Mouse (Mus musculus): ENCODE measurements at regions not wholly inside any gene's neighbourhood (a gene's known extent, or its start where the extent isn't known, plus 50 kb on each side); places are given as distances from the start of the nearest gene placed in this dataset.

DNA sequence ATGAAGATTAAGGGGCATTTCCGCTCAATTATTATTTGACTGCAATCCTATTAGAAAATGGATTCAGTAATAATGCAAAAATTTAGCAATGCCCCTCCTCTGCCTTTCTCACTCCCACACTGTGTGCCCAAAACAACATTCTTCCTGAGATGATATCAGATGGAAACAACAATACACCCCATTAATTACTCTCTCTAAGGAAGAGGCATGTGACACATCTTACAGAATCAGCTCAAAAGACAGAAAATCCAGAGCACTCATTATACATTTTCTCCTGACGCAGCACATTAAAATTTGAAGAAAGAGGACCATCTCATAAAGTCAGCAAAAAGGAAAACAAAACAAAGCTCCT lies 333.5 kb downstream of the Ppargc1a start:
- H3K9ac ChIP-seq (replicated peaks; ENCODE audit: low read length): no peak overlapping the region
- no peaks in the 10 kb centered on the region for H3K9me3 ChIP-seq (ENCODE audit: low read length)
- no peaks in the 10 kb centered on the region for H3K27me3 ChIP-seq (ENCODE audit: insufficient read depth, low read length)
- no peak overlapping the region for H3K4me3 ChIP-seq (ENCODE audit: low read length)
- no peak overlapping the region for H3K27ac ChIP-seq (ENCODE audit: low read length)
- ATAC-seq (ENCODE audit: low FRiP score, low TSS enrichment): peak; percentile 59; the same call in 1 of the 2 replicates
- H3K36me3 ChIP-seq (ENCODE audit: insufficient read depth, low read length): no peaks in the 10 kb centered on the region
- 0 out of 2 replicates have a peak, but pooled peaks cover 2% of the 10 kb centered on the region for H3K4me1 ChIP-seq (ENCODE audit: insufficient read depth, low read length)
- no peak overlapping the region for H3K4me2 ChIP-seq (replicated peaks; ENCODE audit: low read depth, low read length)
- WGBS: 52% methylated on average over 2 of the region's 2 CpGs

DNA sequence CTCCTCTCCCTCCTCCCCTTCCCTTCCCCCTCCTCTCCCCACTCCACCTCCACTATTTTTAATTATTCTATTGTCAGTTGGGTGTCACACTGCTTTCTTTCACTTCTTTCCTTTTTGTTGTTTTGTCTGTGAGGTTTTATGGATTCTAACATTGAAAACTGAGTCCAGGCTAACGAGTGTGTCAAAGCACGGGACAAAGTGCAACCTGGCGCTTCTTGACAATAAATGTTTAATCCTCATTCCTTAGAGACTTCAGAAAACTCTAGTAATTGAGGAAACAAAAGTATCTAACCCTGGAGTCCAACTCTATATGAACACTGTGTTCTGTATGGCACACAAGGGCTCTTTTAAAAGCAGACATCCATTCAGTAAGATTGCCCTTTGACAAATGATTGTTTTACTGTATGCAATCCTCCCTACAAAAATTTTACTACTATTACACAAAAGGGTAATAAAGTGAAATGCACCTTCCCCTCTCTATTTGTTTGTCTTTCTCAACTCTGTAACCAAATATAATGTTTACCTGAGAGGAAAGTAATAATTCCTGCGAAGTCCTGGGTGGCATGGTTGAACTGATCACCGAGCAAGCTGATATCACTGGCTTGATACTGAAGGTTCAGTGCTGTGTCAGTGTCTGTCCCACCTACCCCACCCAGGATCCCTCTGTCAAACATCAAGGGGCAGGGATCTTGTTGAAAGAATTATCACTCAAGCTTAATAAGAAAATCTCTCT lies 334.1 kb downstream of the Ppargc1a start:
- H3K9ac ChIP-seq (replicated peaks; ENCODE audit: low read length): no peak overlapping the region
- no peaks in the 10 kb centered on the region for H3K36me3 ChIP-seq (ENCODE audit: insufficient read depth, low read length)
- WGBS: 29% methylated on average over 5 of the region's 5 CpGs
- no peak overlapping the region for H3K4me2 ChIP-seq (replicated peaks; ENCODE audit: low read depth, low read length)
- no peaks in the 10 kb centered on the region for H3K9me3 ChIP-seq (ENCODE audit: low read length)
- no peaks in the 10 kb centered on the region for H3K27me3 ChIP-seq (ENCODE audit: insufficient read depth, low read length)
- H3K4me3 ChIP-seq (ENCODE audit: low read length): no peak overlapping the region
- H3K4me1 ChIP-seq (ENCODE audit: insufficient read depth, low read length): 0 out of 2 replicates have a peak, but pooled peaks cover 2% of the 10 kb centered on the region
- peak; percentile 85; the same call in 1 of the 2 replicates for ATAC-seq (ENCODE audit: low FRiP score, low TSS enrichment)
- no peak overlapping the region for H3K27ac ChIP-seq (ENCODE audit: low read length)

- H3K27me3 ChIP-seq (ENCODE audit: insufficient read depth, low read length): no peaks in the 10 kb centered on the region
- no peaks in the 10 kb centered on the region for H3K9me3 ChIP-seq (ENCODE audit: low read length)
- H3K4me3 ChIP-seq (ENCODE audit: low read length): no peak overlapping the region
- no peak overlapping the region for H3K27ac ChIP-seq (ENCODE audit: low read length)
- H3K9ac ChIP-seq (replicated peaks; ENCODE audit: low read length): no peak overlapping the region
- no peaks in the 10 kb centered on the region for H3K36me3 ChIP-seq (ENCODE audit: insufficient read depth, low read length)
- WGBS: 98% methylated on average over 2 of the region's 2 CpGs
- H3K4me1 ChIP-seq (ENCODE audit: insufficient read depth, low read length): 0 out of 2 replicates have a peak, but pooled peaks cover 2% of the 10 kb centered on the region
- no peak for ATAC-seq (ENCODE audit: low FRiP score, low TSS enrichment)
- H3K4me2 ChIP-seq (replicated peaks; ENCODE audit: low read depth, low read length): no peak overlapping the region
Observed at GRCm38 (mm10) chr5:51229806-51230205, 337.7 kb downstream of the Ppargc1a start.

DNA sequence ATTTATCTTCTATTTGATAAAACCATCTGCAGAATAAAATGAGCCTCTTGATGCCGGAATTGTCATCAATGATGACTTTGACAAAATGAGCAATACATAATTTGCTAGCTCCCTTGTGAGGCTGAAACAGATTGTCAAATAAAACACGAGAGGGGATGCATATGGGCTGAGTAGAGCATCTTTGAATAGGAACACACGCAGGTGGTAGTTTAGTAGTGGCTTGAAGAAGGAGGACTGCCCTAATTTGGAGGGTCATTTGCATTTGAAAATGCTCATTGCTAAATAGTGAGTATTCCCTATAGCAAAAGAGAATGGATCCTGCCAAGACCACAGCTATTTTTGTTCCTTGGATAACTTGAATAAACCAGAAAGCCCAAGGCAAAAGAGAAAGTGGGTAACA lies 339.5 kb downstream of the Ppargc1a start:
- no peak overlapping the region for H3K9ac ChIP-seq (replicated peaks; ENCODE audit: low read length)
- no peaks in the 10 kb centered on the region for H3K27me3 ChIP-seq (ENCODE audit: insufficient read depth, low read length)
- no peaks in the 10 kb centered on the region for H3K4me1 ChIP-seq (ENCODE audit: insufficient read depth, low read length)
- ATAC-seq (ENCODE audit: low FRiP score, low TSS enrichment): no peak
- WGBS: 82% methylated on average over 3 of the region's 3 CpGs
- no peak overlapping the region for H3K27ac ChIP-seq (ENCODE audit: low read length)
- no peak overlapping the region for H3K4me3 ChIP-seq (ENCODE audit: low read length)
- no peaks in the 10 kb centered on the region for H3K9me3 ChIP-seq (ENCODE audit: low read length)
- no peak overlapping the region for H3K4me2 ChIP-seq (replicated peaks; ENCODE audit: low read depth, low read length)
- no peaks in the 10 kb centered on the region for H3K36me3 ChIP-seq (ENCODE audit: insufficient read depth, low read length)

- no peak for ATAC-seq (ENCODE audit: low FRiP score, low TSS enrichment)
- Histone ChIP-seq H3K4me3 (ENCODE audit: low read length) (no peak overlapping the region), H3K27ac (ENCODE audit: low read length) (no peak overlapping the region), H3K9ac (replicated peaks; ENCODE audit: low read length) (no peak overlapping the region), H3K4me2 (replicated peaks; ENCODE audit: low read depth, low read length) (no peak overlapping the region), H3K9me3 (ENCODE audit: low read length) (no peaks in the 10 kb centered on the region), H3K4me1 (ENCODE audit: insufficient read depth, low read length) (no peaks in the 10 kb centered on the region), H3K36me3 (ENCODE audit: insufficient read depth, low read length) (no peaks in the 10 kb centered on the region), H3K27me3 (ENCODE audit: insufficient read depth, low read length) (no peaks in the 10 kb centered on the region)
- WGBS: 88% methylated on average over 1 of the region's 1 CpGs
Observed at GRCm38 (mm10) chr5:51203266-51203665, 364.3 kb downstream of the Ppargc1a start.

- ATAC-seq (ENCODE audit: low FRiP score, low TSS enrichment): no peak
- 82% methylated on average over 4 of the region's 4 CpGs for WGBS
Observed at GRCm38 (mm10) chr5:51202525-51203215, 364.9 kb downstream of the Ppargc1a start.

GRCm38 (mm10) chr5:51196393-51197347 lies 370.9 kb downstream of the Ppargc1a start:
- 60% methylated on average over 4 of the region's 4 CpGs for WGBS

More at GRCm38 (mm10) chr5:51202525-51203215, 364.9 kb downstream of the Ppargc1a start:
- Histone ChIP-seq H3K4me1 (ENCODE audit: insufficient read depth, low read length) (no peaks in the 10 kb centered on the region), H3K36me3 (ENCODE audit: insufficient read depth, low read length) (no peaks in the 10 kb centered on the region), H3K9me3 (ENCODE audit: low read length) (no peaks in the 10 kb centered on the region), H3K9ac (replicated peaks; ENCODE audit: low read length) (no peak overlapping the region), H3K4me3 (ENCODE audit: low read length) (no peak overlapping the region), H3K4me2 (replicated peaks; ENCODE audit: low read depth, low read length) (no peak overlapping the region), H3K27ac (ENCODE audit: low read length) (no peak overlapping the region), H3K27me3 (ENCODE audit: insufficient read depth, low read length) (no peaks in the 10 kb centered on the region)

GRCm38 (mm10) chr5:51190661-51191060 lies 376.9 kb downstream of the Ppargc1a start:
- Histone ChIP-seq H3K36me3 (ENCODE audit: insufficient read depth, low read length) (no peaks in the 10 kb centered on the region), H3K4me1 (ENCODE audit: insufficient read depth, low read length) (no peaks in the 10 kb centered on the region), H3K27ac (ENCODE audit: low read length) (no peak overlapping the region), H3K9me3 (ENCODE audit: low read length) (no peaks in the 10 kb centered on the region), H3K4me3 (ENCODE audit: low read length) (no peak overlapping the region), H3K9ac (replicated peaks; ENCODE audit: low read length) (no peak overlapping the region), H3K4me2 (replicated peaks; ENCODE audit: low read depth, low read length) (no peak overlapping the region), H3K27me3 (ENCODE audit: insufficient read depth, low read length) (no peaks in the 10 kb centered on the region)
- WGBS: 75% methylated on average over 3 of the region's 3 CpGs
- ATAC-seq (ENCODE audit: low FRiP score, low TSS enrichment): no peak

More at GRCm38 (mm10) chr5:51196393-51197347, 370.9 kb downstream of the Ppargc1a start:
- no peak overlapping the region for H3K4me3 ChIP-seq (ENCODE audit: low read length)
- H3K4me1 ChIP-seq (ENCODE audit: insufficient read depth, low read length): no peaks in the 10 kb centered on the region
- no peak overlapping the region for H3K4me2 ChIP-seq (replicated peaks; ENCODE audit: low read depth, low read length)
- no peak overlapping the region for H3K27ac ChIP-seq (ENCODE audit: low read length)
- H3K27me3 ChIP-seq (ENCODE audit: insufficient read depth, low read length): no peaks in the 10 kb centered on the region
- no peaks in the 10 kb centered on the region for H3K36me3 ChIP-seq (ENCODE audit: insufficient read depth, low read length)
- no peak for ATAC-seq (ENCODE audit: low FRiP score, low TSS enrichment)
- no peak overlapping the region for H3K9ac ChIP-seq (replicated peaks; ENCODE audit: low read length)
- H3K9me3 ChIP-seq (ENCODE audit: low read length): no peaks in the 10 kb centered on the region

GRCm38 (mm10) chr5:51169828-51170227 lies 397.7 kb downstream of the Ppargc1a start:
- no peaks in the 10 kb centered on the region for H3K36me3 ChIP-seq (ENCODE audit: insufficient read depth, low read length)
- no peak for ATAC-seq (ENCODE audit: low FRiP score, low TSS enrichment)
- no peaks in the 10 kb centered on the region for H3K27me3 ChIP-seq (ENCODE audit: insufficient read depth, low read length)
- H3K9ac ChIP-seq (replicated peaks; ENCODE audit: low read length): no peak overlapping the region
- WGBS: 90% methylated on average over 1 of the region's 1 CpGs
- H3K9me3 ChIP-seq (ENCODE audit: low read length): no peaks in the 10 kb centered on the region
- H3K27ac ChIP-seq (ENCODE audit: low read length): no peak overlapping the region
- H3K4me2 ChIP-seq (replicated peaks; ENCODE audit: low read depth, low read length): no peak overlapping the region
- no peak overlapping the region for H3K4me3 ChIP-seq (ENCODE audit: low read length)
- H3K4me1 ChIP-seq (ENCODE audit: insufficient read depth, low read length): peaks cover 13% of the 10 kb centered on the region

Measured in kidney, embryonic 16.5 days (tissue).